In the genomic region with DNA sequence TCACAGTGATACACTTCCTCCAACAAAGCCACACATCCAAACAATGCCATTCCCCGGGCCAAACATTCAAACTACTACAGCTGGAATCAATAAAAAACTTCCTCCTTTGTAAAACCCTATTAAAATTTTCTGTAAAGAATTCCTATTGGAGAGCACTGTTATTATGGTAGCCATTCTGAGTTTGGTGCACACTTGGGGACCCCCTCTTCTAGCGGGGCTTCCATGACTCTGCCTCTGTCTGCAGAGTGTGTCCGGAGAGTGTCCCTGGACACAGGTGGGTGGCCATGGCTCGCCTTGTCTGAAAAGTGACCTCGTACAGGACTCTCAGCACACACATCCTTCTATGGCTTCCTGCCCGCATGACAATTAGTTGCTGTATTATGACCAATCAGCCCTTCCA, we compare ENCODE assay signal across 24 mouse cellular contexts.
"Had no signal": no experiment of that assay in that cellular context is flagged by ENCODE, and none has a peak within 500 bp of the region (broad histone marks: within the 10 kb centered on the region; RNA-seq: fewer than 3 reads in every experiment).

No protein-coding gene starts in this region.

- H3K9ac ChIP-seq: forebrain, postnatal 0 days; hindbrain, embryonic 12.5 days; hindbrain, embryonic 14.5 days; kidney, embryonic 15.5 days; liver, embryonic 13.5 days had no signal

- H3K36me3 ChIP-seq: hindbrain, embryonic 10.5 days; hindbrain, embryonic 12.5 days; kidney, embryonic 15.5 days; liver, embryonic 13.5 days had no signal

- H3K27ac ChIP-seq: heart, adult 2 months; hindbrain, embryonic 10.5 days; hindbrain, embryonic 12.5 days; hindbrain, embryonic 14.5 days; kidney, embryonic 15.5 days; kidney, postnatal 0 days; liver, embryonic 13.5 days had no signal

- DNase-seq: forebrain, postnatal 0 days; gastrocnemius, postnatal 14 days; gastrocnemius, postnatal 36 days; heart, adult 11 months; heart, adult 2 months; heart, postnatal 10 days; heart, postnatal 4 days; kidney, adult 11 months; kidney, adult 2 months; kidney, adult 9 months; kidney, postnatal 14 days; kidney, postnatal 36 days; left cerebral cortex, postnatal 4 days; liver; liver, embryonic 13.5 days had no signal

- H3K9me3 ChIP-seq: hindbrain, embryonic 10.5 days; hindbrain, embryonic 12.5 days; kidney, embryonic 15.5 days; liver, embryonic 13.5 days had no signal

- H3K4me1 ChIP-seq: hindbrain, embryonic 10.5 days; hindbrain, embryonic 12.5 days; kidney, embryonic 15.5 days; liver, embryonic 13.5 days had no signal

- H3K27me3 ChIP-seq: hindbrain, embryonic 12.5 days; kidney, embryonic 15.5 days; liver, embryonic 13.5 days had no signal

- ATAC-seq: forebrain, postnatal 0 days; hindbrain, embryonic 16.5 days; intestine, embryonic 16.5 days had no signal

- H3K4me3 ChIP-seq: heart, adult 2 months; hindbrain, embryonic 10.5 days; hindbrain, embryonic 12.5 days; kidney, embryonic 15.5 days; liver, embryonic 13.5 days had no signal

- H3K4me2 ChIP-seq: heart, embryonic 11.5 days; hindbrain, embryonic 12.5 days; hindbrain, embryonic 14.5 days; kidney, embryonic 15.5 days; liver, embryonic 11.5 days; liver, embryonic 13.5 days had no signal
